Mouse (Mus musculus) liver, embryonic 16.5 days (tissue): Measurements from ENCODE around the gene 4930539E08Rik. TPM values are rescaled to one million over a fixed set of nuclear protein-coding genes. Genes with fewer than 3 reads are reported as not detected.

Source experiments
- ATAC-seq: fragments of 200-750 bp; cut with Nextera tagmentation; 2 replicates; pipeline ENCODE4 v1.8.0; 2017; ENCODE audit warnings: low read depth, mild to moderate bottlenecking, moderate number of reproducible peaks, moderate library complexity
- H3K27ac ChIP-seq: fragments of 300-500 bp; sonication (generic); 2 replicates; pipeline ENCODE4 v1.5.1; 2014; ENCODE audit warnings: mild to moderate bottlenecking, low read length
- H3K27me3 ChIP-seq: fragments of 300-500 bp; sonication (generic); 2 replicates; pipeline ENCODE4 v1.6.1; 2014; ENCODE audit warnings: low read depth, low read length, mixed read lengths; ENCODE audit not compliant: control insufficient read depth, insufficient read depth
- H3K36me3 ChIP-seq: fragments of 300-500 bp; sonication (generic); 2 replicates; pipeline ENCODE4 v1.6.1; 2014; ENCODE audit warnings: mild to moderate bottlenecking; ENCODE audit not compliant: control insufficient read depth, insufficient read depth
- H3K4me1 ChIP-seq: fragments of 300-500 bp; sonication (generic); 2 replicates; pipeline ENCODE4 v1.6.1; 2014; ENCODE audit warnings: low read depth, low read length, mixed read lengths; ENCODE audit not compliant: control insufficient read depth
- H3K4me2 ChIP-seq: fragments of 300-500 bp; sonication (generic); 2 replicates; pipeline ENCODE4 v1.6.1; 2014; ENCODE audit warnings: low read depth, low read length, mixed read lengths
- H3K4me3 ChIP-seq: fragments of 300-500 bp; sonication (generic); 2 replicates; pipeline ENCODE4 v1.5.1; 2014; ENCODE audit warnings: low read depth, mild to moderate bottlenecking, low read length
- H3K9ac ChIP-seq: fragments of 300-500 bp; sonication (generic); 2 replicates; pipeline ENCODE4 v1.6.1; 2014; ENCODE audit warnings: low read depth, low read length
- H3K9me3 ChIP-seq: fragments of 300-500 bp; sonication (generic); replicated peaks from 2 replicates; pipeline ENCODE4 v1.6.1; 2016; ENCODE audit warnings: low read length; ENCODE audit not compliant: control insufficient read depth
- WGBS: fragments of 180-500 bp; shearing (Covaris S2); extraction: QIAGEN DNeasy Blood & Tissue Kit; methylation state at CpG from one replicate; pipeline ENCODE4 v1.1.7; 2014; ENCODE audit not compliant: insufficient replicate concordance; 5-methylcytosine and 5-hydroxymethylcytosine counted together
- polyA plus RNA-seq: library from polyadenylated mRNA; unstranded; fragments of >200 nt; fragmentation: Nextera tagmentation; extraction: Ambion mirVana; gene quantifications from 2 replicates; pipeline ENCODE4 v1.2.1, GENCODE M21; 2015

The 4930539E08Rik gene
- polyA plus RNA-seq, 1 experiment from 2014 or later = not detected

GRCm38 (mm10) chr17:28886266-28886665 lies 28.9 kb downstream of the 4930539E08Rik start:
- Histone ChIP-seq H3K9ac (no peak overlapping the region), H3K4me1 (no peaks in the 10 kb centered on the region; the same call in none of the 2 replicates), H3K36me3 (no peaks in the 10 kb centered on the region), H3K27ac (no peak overlapping the region), H3K27me3 (no peaks in the 10 kb centered on the region), H3K4me2 (no peak overlapping the region), H3K9me3 (no peaks in the 10 kb centered on the region), H3K4me3 (no peak overlapping the region)
- WGBS = 59% methylated on average over 8 of the region's 8 CpGs
- ATAC-seq = no peak

- Histone ChIP-seq H3K4me2 (no peak overlapping the region), H3K4me3 (no peak overlapping the region), H3K4me1 (no peaks in the 10 kb centered on the region; the same call in none of the 2 replicates), H3K27me3 (peaks cover 5% of the 10 kb centered on the region; the same call in 1 of the 2 replicates), H3K36me3 (no peaks in the 10 kb centered on the region), H3K27ac (no peak overlapping the region), H3K9me3 (no peaks in the 10 kb centered on the region), H3K9ac (no peak overlapping the region)
- 61% methylated on average over 8 of the region's 8 CpGs for WGBS
- ATAC-seq = no peak
These were observed 29.9 kb downstream of the 4930539E08Rik start for GRCm38 (mm10) chr17:28885231-28885630.

- Histone ChIP-seq H3K4me3 (no peak overlapping the region), H3K36me3 (no peaks in the 10 kb centered on the region), H3K27ac (no peak overlapping the region), H3K4me1 (no peaks in the 10 kb centered on the region; the same call in none of the 2 replicates), H3K9ac (no peak overlapping the region), H3K27me3 (peaks cover 5% of the 10 kb centered on the region; the same call in 1 of the 2 replicates), H3K9me3 (no peaks in the 10 kb centered on the region), H3K4me2 (no peak overlapping the region)
- no peak for ATAC-seq
- 37% methylated on average over 10 of the region's 10 CpGs for WGBS
These were observed 31.1 kb downstream of the 4930539E08Rik start for GRCm38 (mm10) chr17:28883941-28884516.

GRCm38 (mm10) chr17:28882810-28883209 lies 32.3 kb downstream of the 4930539E08Rik start:
- H3K4me1 ChIP-seq = no peaks in the 10 kb centered on the region; the same call in none of the 2 replicates
- no peaks in the 10 kb centered on the region for H3K9me3 ChIP-seq
- H3K4me2 ChIP-seq = no peak overlapping the region
- WGBS = 36% methylated on average over 8 of the region's 8 CpGs
- H3K4me3 ChIP-seq = no peak overlapping the region
- H3K27me3 ChIP-seq = peaks cover 5% of the 10 kb centered on the region
- ATAC-seq = no peak
- H3K36me3 ChIP-seq = no peaks in the 10 kb centered on the region
- H3K27ac ChIP-seq = no peak overlapping the region
- no peak overlapping the region for H3K9ac ChIP-seq

- no peak overlapping the region for H3K4me3 ChIP-seq
- WGBS = 3% methylated on average over 12 of the region's 12 CpGs
- H3K9ac ChIP-seq = no peak overlapping the region
- ATAC-seq = 0 out of 2 replicates have a peak, but pooled peaks have one; percentile 35
- peaks cover 5% of the 10 kb centered on the region for H3K27me3 ChIP-seq
- H3K4me1 ChIP-seq = no peaks in the 10 kb centered on the region; the same call in none of the 2 replicates
- H3K36me3 ChIP-seq = no peaks in the 10 kb centered on the region
- no peaks in the 10 kb centered on the region for H3K9me3 ChIP-seq
- peak overlapping the region; percentile 29; the same call in 1 of the 2 replicates for H3K4me2 ChIP-seq
- H3K27ac ChIP-seq = no peak overlapping the region
These were observed 32.8 kb downstream of the 4930539E08Rik start for GRCm38 (mm10) chr17:28882316-28882715.

- 9% methylated on average over 18 of the region's 18 CpGs for WGBS
- ATAC-seq = no peak
- H3K27me3 ChIP-seq = peaks cover 5% of the 10 kb centered on the region
These were observed 35.2 kb downstream of the 4930539E08Rik start for GRCm38 (mm10) chr17:28879931-28880391.

GRCm38 (mm10) chr17:28876821-28877220 lies 38.3 kb downstream of the 4930539E08Rik start:
- no peaks in the 10 kb centered on the region for H3K9me3 ChIP-seq
- H3K36me3 ChIP-seq = no peaks in the 10 kb centered on the region
- H3K4me2 ChIP-seq = no peak overlapping the region
- H3K27me3 ChIP-seq = peaks cover 5% of the 10 kb centered on the region
- H3K9ac ChIP-seq = no peak overlapping the region
- WGBS = 16% methylated on average over 19 of the region's 19 CpGs
- no peak overlapping the region for H3K4me3 ChIP-seq
- no peaks in the 10 kb centered on the region; the same call in 1 of the 2 replicates for H3K4me1 ChIP-seq
- H3K27ac ChIP-seq = no peak overlapping the region
- ATAC-seq = no peak

More at GRCm38 (mm10) chr17:28879931-28880391, 35.2 kb downstream of the 4930539E08Rik start:
- H3K4me3 ChIP-seq = no peak overlapping the region
- H3K36me3 ChIP-seq = no peaks in the 10 kb centered on the region
- no peaks in the 10 kb centered on the region for H3K9me3 ChIP-seq
- H3K4me2 ChIP-seq = no peak overlapping the region
- no peak overlapping the region for H3K9ac ChIP-seq
- H3K27ac ChIP-seq = no peak overlapping the region
- H3K4me1 ChIP-seq = no peaks in the 10 kb centered on the region; the same call in none of the 2 replicates

GRCm38 (mm10) chr17:28876331-28876730 lies 38.8 kb downstream of the 4930539E08Rik start:
- no peak overlapping the region for H3K27ac ChIP-seq
- H3K4me1 ChIP-seq = no peaks in the 10 kb centered on the region; the same call in 1 of the 2 replicates
- WGBS = 58% methylated on average over 5 of the region's 5 CpGs
- H3K4me2 ChIP-seq = no peak overlapping the region
- no peaks in the 10 kb centered on the region for H3K9me3 ChIP-seq
- no peak for ATAC-seq
- no peak overlapping the region for H3K9ac ChIP-seq
- H3K27me3 ChIP-seq = peaks cover 5% of the 10 kb centered on the region
- no peak overlapping the region for H3K4me3 ChIP-seq
- H3K36me3 ChIP-seq = no peaks in the 10 kb centered on the region

GRCm38 (mm10) chr17:28875316-28875715 lies 39.8 kb downstream of the 4930539E08Rik start:
- Histone ChIP-seq H3K9ac (no peak overlapping the region), H3K4me2 (no peak overlapping the region), H3K36me3 (no peaks in the 10 kb centered on the region), H3K27me3 (no peaks in the 10 kb centered on the region; the same call in 1 of the 2 replicates), H3K4me3 (no peak overlapping the region), H3K27ac (no peak overlapping the region), H3K4me1 (no peaks in the 10 kb centered on the region; the same call in 1 of the 2 replicates), H3K9me3 (no peaks in the 10 kb centered on the region)
- WGBS = 43% methylated on average over 8 of the region's 8 CpGs
- peak; percentile 74 for ATAC-seq
